Mouse (Mus musculus) forebrain, embryonic 12.5 days (tissue): ENCODE data around the gene Phf24. TPM values are rescaled to one million over a fixed set of nuclear protein-coding genes. Genes with fewer than 3 reads are reported as not detected.
A peak's percentile ranks its signal among the peaks of the same experiment; 100 is the strongest.

Experiments used
- ATAC-seq: fragments of 200-750 bp; cut with Nextera tagmentation; 2 replicates; pipeline ENCODE4 v1.8.0; 2017; ENCODE audit warnings: moderate TSS enrichment; ENCODE audit not compliant: low FRiP score
- H3K27ac ChIP-seq: fragments of 300-500 bp; sonication (generic); 2 replicates; pipeline ENCODE4 v1.5.1; 2016; ENCODE audit warnings: mild to moderate bottlenecking
- H3K27me3 ChIP-seq: fragments of 300-500 bp; sonication (generic); 2 replicates; pipeline ENCODE4 v1.6.1; 2016; ENCODE audit warnings: mild to moderate bottlenecking
- H3K36me3 ChIP-seq: fragments of 300-500 bp; sonication (generic); replicated peaks from 2 replicates; pipeline ENCODE4 v1.6.1; 2016; ENCODE audit warnings: mild to moderate bottlenecking
- H3K4me1 ChIP-seq: fragments of 300-500 bp; sonication (generic); 2 replicates; pipeline ENCODE4 v1.6.1; 2016
- H3K4me2 ChIP-seq: fragments of 300-500 bp; sonication (generic); 2 replicates; pipeline ENCODE4 v1.6.1; 2016; ENCODE audit warnings: mild to moderate bottlenecking, moderate library complexity
- H3K4me3 ChIP-seq: fragments of 300-500 bp; sonication (generic); replicated peaks from 2 replicates; pipeline ENCODE4 v1.5.1; 2016; ENCODE audit warnings: mild to moderate bottlenecking
- H3K9ac ChIP-seq: fragments of 300-500 bp; sonication (generic); 2 replicates; pipeline ENCODE4 v1.6.1; 2016; ENCODE audit warnings: mild to moderate bottlenecking
- H3K9me3 ChIP-seq: fragments of 300-500 bp; sonication (generic); 2 replicates; pipeline ENCODE4 v1.6.1; 2016
- WGBS: fragments of 180-500 bp; shearing (Covaris S2); methylation state at CpG from one replicate; pipeline ENCODE4 v1.1.7; 2016; 5-methylcytosine and 5-hydroxymethylcytosine counted together
- polyA plus RNA-seq: library from polyadenylated mRNA; unstranded; fragments of >200 nt; fragmentation: Nextera tagmentation; extraction: Ambion mirVana; gene quantifications from 2 replicates; pipeline ENCODE4 v1.2.1, GENCODE M21; 2016

Phf24 gene
- polyA plus RNA-seq, 1 experiment from 2014 or later: 4.2 TPM

DNA sequence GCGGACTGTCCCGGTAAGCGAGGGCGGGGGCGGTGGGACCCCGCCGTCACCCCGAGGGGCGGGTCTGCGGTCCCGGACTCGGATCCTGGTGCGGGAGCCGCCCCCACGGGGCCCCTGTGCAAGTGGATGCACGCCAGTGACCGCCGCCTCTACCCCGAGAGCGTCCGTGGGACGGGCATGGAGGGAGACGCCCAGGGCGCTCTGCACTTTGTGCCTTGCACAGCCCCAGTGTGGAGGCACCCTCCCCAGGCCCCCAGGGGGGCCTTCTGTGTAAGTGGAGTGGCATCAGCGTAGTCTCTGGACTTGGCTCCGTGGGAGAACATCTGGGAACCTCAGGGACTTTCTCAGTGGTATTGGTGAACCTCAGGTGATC lies 928 bp downstream of the Phf24 start:
- Histone ChIP-seq H3K36me3 (no peaks in the 10 kb centered on the region), H3K4me1 (peaks cover 5% of the 10 kb centered on the region; the same call in 1 of the 2 replicates), H3K9me3 (no peaks in the 10 kb centered on the region), H3K9ac (peak overlapping the region; percentile 72), H3K27ac (no peak overlapping the region), H3K4me3 (peak overlapping the region; percentile 67), H3K4me2 (peak overlapping the region; percentile 91), H3K27me3 (peaks cover 54% of the 10 kb centered on the region)
- ATAC-seq: peak; percentile 65
- WGBS: 2% methylated on average over 26 of the region's 26 CpGs

DNA sequence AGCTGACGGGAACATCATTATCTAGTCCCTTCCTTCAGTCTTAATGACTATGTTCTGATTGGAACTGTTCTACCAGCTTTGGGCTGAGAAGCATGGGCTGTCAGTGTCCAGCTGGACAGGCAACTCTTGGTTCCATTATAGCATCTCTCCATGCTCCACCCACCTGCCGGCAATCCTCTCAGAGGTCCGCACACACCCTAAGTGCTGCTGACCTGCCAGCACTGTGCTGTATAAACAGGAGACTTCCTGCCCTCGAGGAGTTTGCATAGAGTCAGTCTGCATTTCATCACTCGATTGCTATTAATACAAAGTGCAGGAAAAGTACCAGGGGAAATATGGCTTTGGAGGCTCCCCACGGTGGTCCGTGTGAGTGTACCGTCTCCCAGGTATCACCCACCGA lies 4.3 kb downstream of the Phf24 start:
- Histone ChIP-seq H3K9me3 (no peaks in the 10 kb centered on the region), H3K4me3 (no peak overlapping the region), H3K27ac (no peak overlapping the region), H3K36me3 (no peaks in the 10 kb centered on the region), H3K9ac (no peak overlapping the region), H3K4me1 (peaks cover 5% of the 10 kb centered on the region; the same call in 1 of the 2 replicates), H3K27me3 (peaks cover 47% of the 10 kb centered on the region), H3K4me2 (no peak overlapping the region)
- no peak for ATAC-seq
- WGBS: 81% methylated on average over 9 of the region's 9 CpGs

DNA sequence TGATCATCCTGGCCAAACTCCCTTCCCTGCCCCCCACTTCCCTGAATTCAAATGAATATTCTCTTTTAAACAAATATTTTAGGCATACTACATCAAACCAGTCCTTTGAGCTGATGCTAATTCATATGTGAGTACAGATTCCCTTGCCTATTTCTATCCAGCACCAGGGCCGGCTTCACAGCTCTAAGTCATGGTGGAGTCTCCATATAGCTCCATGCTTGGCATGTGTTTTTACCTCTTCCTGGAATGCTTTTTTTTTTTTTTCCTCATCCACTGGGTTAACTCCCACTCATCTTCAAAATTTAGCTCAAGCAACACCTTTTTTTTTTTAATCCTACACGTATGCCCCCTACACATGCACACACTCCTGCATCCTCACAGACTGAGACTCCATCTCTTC lies 5.1 kb downstream of the Phf24 start:
- no peak overlapping the region for H3K27ac ChIP-seq
- H3K4me1 ChIP-seq: peaks cover 5% of the 10 kb centered on the region; the same call in 1 of the 2 replicates
- ATAC-seq: no peak
- WGBS: 85% methylated on average over 2 of the region's 2 CpGs
- H3K27me3 ChIP-seq: peaks cover 41% of the 10 kb centered on the region
- no peaks in the 10 kb centered on the region for H3K36me3 ChIP-seq
- H3K4me3 ChIP-seq: no peak overlapping the region
- H3K9ac ChIP-seq: no peak overlapping the region
- H3K4me2 ChIP-seq: no peak overlapping the region
- no peaks in the 10 kb centered on the region for H3K9me3 ChIP-seq

DNA sequence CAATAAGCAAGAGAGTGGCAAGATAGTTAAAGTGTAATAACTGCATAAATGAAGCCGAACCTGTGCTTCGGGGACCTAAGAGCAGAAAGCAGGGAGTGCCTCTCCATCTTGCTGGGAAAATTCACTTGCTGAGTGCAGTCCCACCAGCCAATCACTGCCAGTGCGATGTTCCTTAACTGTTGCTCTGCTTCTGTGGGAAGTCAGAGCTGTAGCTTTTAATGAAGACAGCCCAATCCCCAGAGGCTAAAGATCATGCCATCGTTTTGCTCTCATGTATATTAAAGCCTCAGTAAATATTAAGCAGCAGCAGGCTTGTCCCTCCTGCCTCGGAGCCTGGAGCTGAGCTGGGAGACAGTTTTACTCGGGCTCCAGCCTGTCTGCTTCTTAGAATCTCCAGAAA lies 5.6 kb downstream of the Phf24 start:
- 81% methylated on average over 6 of the region's 6 CpGs for WGBS

GRCm38 (mm10) chr4:42922461-42922860 lies 6.0 kb downstream of the Phf24 start:
- Histone ChIP-seq H3K27ac (no peak overlapping the region), H3K27me3 (peaks cover 34% of the 10 kb centered on the region), H3K9ac (no peak overlapping the region), H3K4me3 (no peak overlapping the region), H3K9me3 (no peaks in the 10 kb centered on the region), H3K4me1 (peaks cover 2% of the 10 kb centered on the region; the same call in 1 of the 2 replicates), H3K36me3 (no peaks in the 10 kb centered on the region), H3K4me2 (no peak overlapping the region)
- no peak for ATAC-seq
- 93% methylated on average over 8 of the region's 8 CpGs for WGBS

More for the DNA sequence above, 5.6 kb downstream of the Phf24 start:
- Histone ChIP-seq H3K27ac (no peak overlapping the region), H3K4me2 (no peak overlapping the region), H3K9ac (no peak overlapping the region), H3K36me3 (no peaks in the 10 kb centered on the region), H3K9me3 (no peaks in the 10 kb centered on the region), H3K4me3 (no peak overlapping the region), H3K4me1 (peaks cover 5% of the 10 kb centered on the region; the same call in 1 of the 2 replicates), H3K27me3 (peaks cover 38% of the 10 kb centered on the region)
- ATAC-seq: no peak

- Histone ChIP-seq H3K9ac (no peak overlapping the region), H3K27me3 (peaks cover 18% of the 10 kb centered on the region; the same call in 1 of the 2 replicates), H3K9me3 (no peaks in the 10 kb centered on the region), H3K27ac (no peak overlapping the region), H3K4me3 (no peak overlapping the region), H3K4me2 (no peak overlapping the region), H3K4me1 (no peaks in the 10 kb centered on the region), H3K36me3 (no peaks in the 10 kb centered on the region)
- no peak for ATAC-seq
- 54% methylated on average over 13 of the region's 13 CpGs for WGBS
These were observed 7.7 kb downstream of the Phf24 start for GRCm38 (mm10) chr4:42924095-42924710.

GRCm38 (mm10) chr4:42928209-42928608 lies 11.7 kb downstream of the Phf24 start:
- no peak for ATAC-seq
- no peak overlapping the region for H3K9ac ChIP-seq
- H3K27ac ChIP-seq: no peak overlapping the region
- 88% methylated on average over 5 of the region's 5 CpGs for WGBS
- no peak overlapping the region for H3K4me3 ChIP-seq
- peaks cover 21% of the 10 kb centered on the region for H3K27me3 ChIP-seq
- H3K9me3 ChIP-seq: no peaks in the 10 kb centered on the region
- no peak overlapping the region for H3K4me2 ChIP-seq
- H3K4me1 ChIP-seq: 0 out of 2 replicates have a peak, but pooled peaks cover under 1% of the 10 kb centered on the region
- no peaks in the 10 kb centered on the region for H3K36me3 ChIP-seq

GRCm38 (mm10) chr4:42928952-42929351 lies 12.5 kb downstream of the Phf24 start:
- Histone ChIP-seq H3K4me1 (peaks cover 8% of the 10 kb centered on the region; the same call in 1 of the 2 replicates), H3K36me3 (no peaks in the 10 kb centered on the region), H3K9me3 (no peaks in the 10 kb centered on the region), H3K27ac (no peak overlapping the region), H3K27me3 (peaks cover 20% of the 10 kb centered on the region), H3K4me3 (no peak overlapping the region), H3K4me2 (no peak overlapping the region), H3K9ac (no peak overlapping the region)
- no peak for ATAC-seq
- WGBS: 93% methylated on average over 9 of the region's 9 CpGs

DNA sequence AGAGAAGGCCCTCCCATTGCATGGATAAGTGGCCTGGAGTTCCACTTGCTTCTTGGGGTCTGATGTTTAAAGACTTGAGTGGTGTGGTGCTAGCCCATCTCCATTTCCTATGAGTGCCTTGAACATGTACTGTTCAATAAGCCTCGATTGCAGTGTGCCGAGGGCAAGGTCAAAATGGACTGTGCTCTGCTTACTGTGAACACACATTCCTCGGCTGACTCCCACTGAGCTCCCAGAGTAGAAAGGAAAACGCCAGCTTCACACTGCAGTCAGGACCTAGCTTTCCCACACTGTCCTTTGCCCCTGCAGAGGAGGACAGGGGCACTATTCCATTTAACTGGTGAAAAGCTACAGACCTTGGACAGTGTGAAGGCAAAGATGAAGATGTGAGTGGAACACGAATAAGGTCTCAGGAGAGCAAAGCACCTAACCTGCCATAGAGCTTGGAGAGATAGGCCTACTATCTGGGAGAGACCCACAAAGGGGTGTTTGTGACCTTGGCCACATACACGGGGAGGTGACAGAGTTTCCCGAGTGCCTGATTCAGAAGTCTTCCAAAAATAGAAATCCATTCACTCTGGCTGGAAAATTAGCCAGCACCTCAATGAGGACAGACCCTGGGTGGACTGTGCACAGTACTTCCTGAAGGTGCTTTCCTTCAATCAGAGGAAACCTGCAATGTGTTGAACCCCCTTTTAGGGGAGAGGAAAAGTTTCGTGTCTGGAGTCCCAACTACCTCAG lies 15.9 kb downstream of the Phf24 start:
- ATAC-seq: no peak
- WGBS: 69% methylated on average over 8 of the region's 8 CpGs
- H3K4me2 ChIP-seq: no peak overlapping the region
- H3K9me3 ChIP-seq: no peaks in the 10 kb centered on the region
- peaks cover 37% of the 10 kb centered on the region for H3K27me3 ChIP-seq
- no peaks in the 10 kb centered on the region for H3K36me3 ChIP-seq
- H3K9ac ChIP-seq: no peak overlapping the region
- no peak overlapping the region for H3K27ac ChIP-seq
- H3K4me1 ChIP-seq: peaks cover 8% of the 10 kb centered on the region; the same call in 1 of the 2 replicates
- no peak overlapping the region for H3K4me3 ChIP-seq

- peak overlapping the region; percentile 45 for H3K4me2 ChIP-seq
- H3K27ac ChIP-seq: no peak overlapping the region
- H3K4me1 ChIP-seq: peaks cover 8% of the 10 kb centered on the region; the same call in 1 of the 2 replicates
- 0 out of 2 replicates have a peak overlapping the region, but pooled peaks have one; percentile 13 for H3K9ac ChIP-seq
- ATAC-seq: 0 out of 2 replicates have a peak, but pooled peaks have one; percentile 58
- no peaks in the 10 kb centered on the region for H3K36me3 ChIP-seq
- H3K4me3 ChIP-seq: 0 out of 2 replicates have a peak overlapping the region, but pooled peaks have one; percentile 16
- H3K9me3 ChIP-seq: no peaks in the 10 kb centered on the region
- WGBS: 12% methylated on average over 22 of the region's 22 CpGs
- peaks cover 47% of the 10 kb centered on the region for H3K27me3 ChIP-seq
These were observed 17.2 kb downstream of the Phf24 start for GRCm38 (mm10) chr4:42933630-42934029.

DNA sequence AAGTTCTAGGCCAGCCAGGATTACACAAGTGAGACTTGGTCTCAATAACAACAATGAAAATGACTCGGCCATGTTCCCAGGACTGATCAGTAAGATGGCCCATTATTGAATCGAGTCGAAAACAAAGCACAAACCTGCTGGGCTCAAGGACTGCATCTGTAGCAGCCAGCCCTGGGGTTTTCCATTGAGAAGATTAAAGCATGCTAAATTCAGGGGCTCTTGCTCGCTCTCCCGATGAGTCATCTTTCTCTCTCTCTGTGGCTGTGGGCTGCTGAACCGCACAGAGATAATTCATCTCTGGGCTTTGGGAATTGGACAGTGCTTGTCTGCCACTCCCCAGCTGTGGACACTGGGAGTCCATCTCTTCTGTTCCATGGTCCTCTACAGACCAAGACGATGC lies 24.9 kb downstream of the Phf24 start:
- ATAC-seq: no peak
- WGBS: 73% methylated on average over 7 of the region's 7 CpGs

DNA sequence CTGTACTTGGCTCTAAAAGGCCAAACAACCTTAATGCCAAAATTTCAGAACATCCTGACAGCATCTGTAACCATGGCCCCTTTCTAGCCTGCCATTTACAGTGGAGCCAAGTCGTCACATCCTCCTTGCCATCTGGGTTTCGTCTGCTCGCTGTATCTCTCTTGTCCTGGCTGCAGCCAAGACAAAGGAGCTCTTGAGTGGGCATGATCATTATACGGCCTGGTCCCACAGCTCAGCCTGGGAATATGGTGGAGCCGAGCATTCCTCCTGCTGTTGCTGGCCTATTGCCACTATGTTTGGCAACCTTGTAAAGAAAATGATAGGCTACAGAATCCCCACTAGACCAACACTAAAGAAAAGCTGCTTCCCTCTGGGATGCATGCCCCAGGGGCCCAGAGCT lies 26.9 kb downstream of the Phf24 start:
- 68% methylated on average over 5 of the region's 5 CpGs for WGBS
- no peak for ATAC-seq

More for the DNA sequence above, 24.9 kb downstream of the Phf24 start:
- H3K9ac ChIP-seq: no peak overlapping the region
- H3K4me2 ChIP-seq: no peak overlapping the region
- H3K4me3 ChIP-seq: no peak overlapping the region
- H3K9me3 ChIP-seq: no peaks in the 10 kb centered on the region
- no peak overlapping the region for H3K27ac ChIP-seq
- peaks cover 4% of the 10 kb centered on the region for H3K4me1 ChIP-seq
- H3K36me3 ChIP-seq: no peaks in the 10 kb centered on the region
- H3K27me3 ChIP-seq: peaks cover 16% of the 10 kb centered on the region; the same call in 1 of the 2 replicates

More for the DNA sequence above, 26.9 kb downstream of the Phf24 start:
- Histone ChIP-seq H3K4me1 (peaks cover 24% of the 10 kb centered on the region), H3K9ac (no peak overlapping the region), H3K36me3 (no peaks in the 10 kb centered on the region), H3K4me3 (no peak overlapping the region), H3K27me3 (peaks cover 15% of the 10 kb centered on the region; the same call in 1 of the 2 replicates), H3K4me2 (no peak overlapping the region), H3K27ac (no peak overlapping the region), H3K9me3 (no peaks in the 10 kb centered on the region)
